Mouse (Mus musculus): ENCODE measurements around the gene Preb.

Preb gene

DNA sequence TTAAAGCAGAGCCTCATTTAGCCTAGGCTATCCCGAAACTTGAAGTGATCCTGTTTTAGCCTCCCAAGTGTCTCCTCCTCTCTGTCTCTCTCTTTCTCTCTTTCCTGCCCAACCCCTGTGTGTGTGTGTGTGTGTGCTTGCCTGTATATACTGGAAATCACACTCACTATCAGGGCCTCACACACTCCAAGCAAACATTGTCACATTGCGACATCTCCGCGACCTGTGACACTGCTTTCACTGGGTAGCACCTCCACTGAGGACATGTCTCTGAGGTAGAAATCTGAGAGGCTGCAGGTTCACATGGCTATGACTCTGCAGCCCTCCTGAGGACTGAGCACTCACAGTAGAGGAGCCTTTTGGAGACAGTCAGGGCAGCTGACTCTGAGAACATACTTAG is 6.0 kb upstream of the Preb start:
- ChIA-PET CTCF (interaction anchor here in 1 of 4 experiments (1.3 kb wide), 1 partner anchor 191 kb away, joined by 3 read pairs; no protein-coding TSS in a partner anchor), POLR2A (interaction anchor here in 1 of 4 experiments (1.0 to 1.4 kb wide), 2 partner anchors 8 to 82 kb away, joined by 3 to 4 read pairs; partner anchors contain the start of gene Slc5a6)

DNA sequence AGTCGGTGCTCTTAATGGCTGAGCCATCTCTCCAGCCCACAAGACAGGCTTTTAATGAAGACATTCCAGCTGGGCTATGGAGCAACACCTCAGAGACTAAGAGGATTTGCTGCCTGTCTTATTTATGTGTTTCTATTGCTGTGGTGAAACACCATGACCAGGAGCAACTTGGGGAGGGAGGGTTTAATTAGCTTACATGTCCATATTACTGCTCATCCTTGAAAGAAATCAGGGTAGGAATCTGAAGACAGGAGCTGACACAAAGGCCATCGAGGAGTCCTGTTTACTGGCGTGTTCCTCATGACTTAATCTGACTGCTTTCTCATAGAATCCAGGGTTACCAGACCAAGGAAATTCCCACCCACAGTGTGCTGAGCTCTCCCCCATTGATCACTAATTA is 3.8 kb upstream of the Preb start:
- POLR2A ChIA-PET = interaction anchor here in 2 of 4 experiments (1.1 to 2.0 kb wide), 8 partner anchors 9 to 91 kb away, joined by 3 to 9 read pairs (median 5); partner anchors contain the start of genes Atraid (in 1 of the 2), Cad (in 1 of the 2), Cgref1 (in 1 of the 2) and Slc5a6 (in 1 of the 2)

DNA sequence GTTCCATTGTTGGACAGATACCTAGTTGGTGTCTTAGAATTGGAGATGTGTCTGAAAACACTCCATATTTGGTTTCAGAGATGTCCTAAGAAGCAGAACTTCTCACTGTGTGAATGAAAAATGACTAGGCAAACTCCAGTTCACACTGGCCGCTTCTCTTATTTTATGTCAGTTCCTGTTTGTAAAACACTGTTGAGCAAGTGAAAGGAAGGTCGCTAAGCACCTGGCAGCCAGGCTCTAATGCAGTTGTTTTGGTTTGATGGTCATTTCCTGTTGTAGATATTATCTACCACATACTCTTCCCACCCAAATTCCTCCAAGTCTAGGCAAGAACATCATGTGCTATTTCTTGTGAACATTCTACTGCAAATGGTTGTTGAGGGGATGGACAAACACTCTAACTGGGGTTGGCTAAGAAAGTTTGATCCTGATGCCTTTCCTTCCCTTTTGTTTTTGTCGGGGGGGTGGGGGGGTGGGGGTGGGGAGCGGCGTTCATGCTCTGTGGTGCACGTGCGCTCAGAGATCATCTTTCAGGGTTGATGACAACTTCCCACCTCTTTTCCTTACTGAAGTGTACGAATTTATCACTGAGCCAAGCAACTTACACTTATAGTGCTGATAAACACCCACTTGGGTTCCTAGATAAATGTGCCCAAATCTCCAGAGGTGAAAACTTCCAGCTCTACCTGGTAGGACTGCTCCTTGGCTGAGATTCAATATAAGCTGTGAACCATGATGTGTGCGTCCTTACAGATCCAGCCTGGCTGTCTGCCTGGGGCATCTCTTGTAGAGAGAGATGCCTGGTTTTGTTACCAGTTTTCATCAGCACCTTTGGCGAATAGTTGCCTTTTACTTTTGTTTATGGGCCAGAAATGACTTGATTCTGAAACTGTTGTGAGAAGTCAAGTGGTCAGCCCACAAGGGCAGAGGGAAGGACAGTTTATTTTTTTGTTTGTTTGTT is 1.7 kb upstream of the Preb start:
- POLR2A ChIA-PET = interaction anchor here in 2 of 4 experiments (1.1 to 5.1 kb wide), 7 partner anchors 11 to 92 kb away, joined by 5 to 77 read pairs (median 19); partner anchors contain the start of genes Atraid (in 2 of the 2), Slc5a6 (in 2 of the 2), Agbl5 (in 1 of the 2) and Cad (in 1 of the 2)
- CTCF ChIA-PET = no interaction called here

More for the DNA sequence above, 3.8 kb upstream of the Preb start:
- CTCF ChIA-PET = interaction anchor here (0.6 to 1.5 kb wide), 7 partner anchors 9 to 254 kb away, joined by 3 to 4 read pairs (median 4); no protein-coding TSS in a partner anchor

DNA sequence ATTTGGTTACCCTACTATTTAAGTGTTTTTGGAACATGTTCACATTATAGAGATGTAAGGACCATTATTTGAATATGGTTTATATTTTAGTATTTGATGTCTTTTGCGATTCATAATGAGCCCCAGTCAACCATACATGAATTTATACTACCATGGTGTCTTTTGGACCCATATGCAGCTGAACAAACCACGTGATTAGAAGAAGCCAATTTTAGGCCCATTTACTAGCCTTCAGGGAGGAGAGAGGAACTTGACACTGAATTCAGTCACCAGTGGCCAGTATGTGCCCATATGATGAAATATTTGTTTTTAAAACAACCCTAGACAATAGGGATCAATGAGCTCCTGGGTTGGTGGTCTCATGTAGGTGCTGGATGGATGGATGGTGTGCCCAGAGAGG is 653 bp upstream of the Preb start:
- ChIA-PET POLR2A (interaction anchor here (1.0 to 5.1 kb wide), 33 partner anchors 9 to 294 kb away, joined by 3 to 77 read pairs (median 6); partner anchors contain the start of genes Atraid (in 2 of the 4), Cad (in 2 of the 4), Khk (in 2 of the 4) and Ost4 (in 2 of the 4)), CTCF (interaction anchor here (0.6 to 1.9 kb wide), 11 partner anchors 11 to 97 kb away, joined by 3 to 15 read pairs (median 5); partner anchors contain the start of gene Cgref1 (in 1 of the 4))

DNA sequence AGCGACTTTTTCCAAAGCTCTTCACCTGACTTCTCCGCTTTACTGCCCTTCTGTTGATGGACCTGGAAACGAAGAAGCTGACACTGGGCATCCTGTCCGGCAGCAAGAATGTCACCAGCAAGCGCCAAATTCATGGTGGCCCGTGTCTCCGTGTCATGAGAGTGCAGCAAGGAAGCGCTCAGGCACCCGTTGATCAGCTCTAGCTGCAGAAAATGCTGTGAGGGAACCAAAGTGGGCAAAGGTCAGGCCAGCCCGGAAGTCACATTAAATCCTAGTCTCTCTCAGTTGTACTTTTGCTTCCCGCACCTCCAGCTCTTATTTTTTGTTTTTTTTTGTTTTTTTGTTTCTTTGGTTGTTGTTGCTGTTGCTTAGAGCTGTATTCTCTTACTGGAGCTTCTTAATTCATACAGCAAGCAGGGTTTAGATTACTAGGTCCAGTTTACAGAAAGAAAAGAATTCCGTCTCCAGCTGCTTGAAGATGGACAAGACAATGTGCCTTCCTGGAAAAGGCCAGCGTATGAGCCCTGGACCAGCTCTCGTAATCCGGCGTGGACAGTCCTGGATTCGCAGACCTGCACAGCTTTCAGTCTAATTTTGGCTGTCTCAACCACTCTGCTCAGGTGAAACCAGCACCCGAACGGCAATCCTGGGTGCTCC is 835 bp downstream of the Preb start:
- ChIA-PET CTCF (interaction anchor here (0.6 to 1.9 kb wide), 19 partner anchors 9 to 249 kb away, joined by 3 to 15 read pairs (median 4); partner anchors contain the start of genes Atraid (in 1 of the 4) and Cgref1 (in 1 of the 4)), POLR2A (interaction anchor here (0.6 to 5.1 kb wide), 61 partner anchors 9 to 530 kb away, joined by 3 to 77 read pairs (median 4); partner anchors contain the start of genes Atraid (in 3 of the 4), Slc5a6 (in 3 of the 4), Cad (in 2 of the 4) and Cgref1 (in 2 of the 4))

DNA sequence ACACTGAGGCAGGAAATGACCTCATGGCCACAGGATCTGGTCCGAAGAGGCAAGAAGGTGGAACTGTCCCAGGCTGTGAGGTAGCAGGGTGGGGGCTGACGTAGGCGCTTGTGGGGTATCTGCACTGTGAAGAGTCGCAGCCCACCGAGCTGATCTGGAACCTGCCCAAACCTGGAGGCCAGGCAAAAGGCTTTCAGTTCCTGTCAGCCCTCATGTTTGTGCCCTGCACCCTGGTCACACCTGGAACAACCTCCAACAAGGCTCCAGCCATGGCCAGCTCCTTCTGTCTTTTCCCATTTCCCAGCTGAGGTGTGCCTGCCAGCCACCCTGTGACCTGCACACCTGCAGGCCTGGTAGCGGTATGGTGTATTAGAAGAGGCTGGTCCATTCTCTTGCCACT is 2.3 kb downstream of the Preb start:
- ChIA-PET POLR2A (interaction anchor here in 2 of 4 experiments (0.6 to 5.1 kb wide), 3 partner anchors 7 to 56 kb away, joined by 3 to 77 read pairs (median 14); partner anchors contain the start of gene Cgref1 (in 1 of the 2)), CTCF (interaction anchor here in 1 of 4 experiments (0.6 kb wide), 1 partner anchor 125 kb away, joined by 3 read pairs; no protein-coding TSS in a partner anchor)

DNA sequence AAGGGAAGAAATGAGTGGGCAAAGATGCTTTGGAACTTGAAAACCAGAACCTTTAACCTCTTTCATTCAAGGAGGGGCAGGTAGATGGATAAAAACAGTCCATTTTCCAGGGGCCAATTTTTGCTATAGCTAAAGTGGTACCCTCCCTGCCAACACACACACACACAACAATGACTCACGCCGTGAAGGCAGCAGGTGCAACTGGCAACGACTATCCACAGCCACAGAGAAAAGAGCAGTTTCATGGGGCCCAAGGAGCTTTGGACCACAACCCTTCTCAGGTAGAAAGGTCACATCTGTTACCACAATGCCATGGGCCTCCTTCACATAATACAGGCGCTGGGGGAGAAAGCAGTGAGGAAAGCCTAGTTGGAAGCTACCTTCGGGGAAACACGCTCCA is 4.4 kb downstream of the Preb start:
- ChIA-PET CTCF (interaction anchor here in 1 of 4 experiments (1.6 kb wide), 1 partner anchor 8 kb away, joined by 4 read pairs; no protein-coding TSS in a partner anchor), POLR2A (interaction anchor here in 2 of 4 experiments (0.5 to 1.8 kb wide), 13 partner anchors 14 to 224 kb away, joined by 3 to 7 read pairs (median 3); partner anchors contain the start of genes Cad (in 1 of the 2), Gm29609 (in 1 of the 2), Gtf3c2 (in 1 of the 2) and Khk (in 1 of the 2))

DNA sequence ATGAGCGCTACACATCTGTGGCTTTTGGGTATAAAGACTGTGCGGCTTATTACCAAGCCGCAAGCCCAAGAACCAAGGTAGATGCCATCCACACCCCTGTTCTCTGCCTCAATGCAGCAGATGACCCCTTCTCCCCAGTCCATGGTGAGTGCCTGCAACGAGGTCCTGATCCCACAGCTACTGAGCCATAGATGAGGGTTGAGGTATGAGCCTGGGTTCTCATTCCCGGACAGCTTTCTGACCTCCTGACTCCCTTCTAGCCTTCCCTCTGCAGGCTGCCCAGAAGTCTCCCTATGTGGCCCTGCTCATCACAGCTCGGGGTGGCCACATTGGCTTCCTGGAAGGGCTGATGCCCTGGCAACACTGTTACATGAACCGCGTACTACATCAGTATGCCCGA is 5.6 kb downstream of the Preb start:
- ChIA-PET CTCF (interaction anchor here in 2 of 4 experiments (0.8 to 1.7 kb wide), 4 partner anchors 9 to 44 kb away, joined by 3 to 5 read pairs (median 4); partner anchors contain the start of gene Cgref1 (in 1 of the 2)), POLR2A (interaction anchor here in 3 of 4 experiments (0.6 to 1.8 kb wide), 12 partner anchors 10 to 163 kb away, joined by 3 to 9 read pairs (median 3); no protein-coding TSS in a partner anchor)

DNA sequence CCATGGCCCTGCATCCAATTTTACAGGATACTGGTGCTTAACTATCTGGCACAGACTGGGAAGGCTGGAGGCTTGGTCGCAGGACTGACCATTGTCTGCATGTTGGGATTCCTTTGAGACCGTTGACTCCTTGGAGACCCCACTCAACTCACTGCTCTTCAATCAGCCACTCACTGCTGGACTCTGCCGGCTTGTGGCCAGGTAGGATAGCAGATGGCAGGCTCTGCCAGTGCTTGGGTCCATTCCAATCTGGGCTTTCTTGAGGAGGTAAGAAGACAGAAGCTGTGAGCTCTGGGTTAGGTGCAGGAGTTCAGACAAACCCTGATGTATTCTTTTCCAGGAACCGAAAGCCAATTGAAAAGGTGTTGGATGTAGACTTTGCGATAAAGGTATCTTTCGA is 6.1 kb downstream of the Preb start:
- ChIA-PET POLR2A (interaction anchor here in 2 of 4 experiments (0.8 to 1.7 kb wide), 6 partner anchors 11 to 163 kb away, joined by 3 to 9 read pairs (median 3); no protein-coding TSS in a partner anchor), CTCF (interaction anchor here in 2 of 4 experiments (0.8 to 1.7 kb wide), 4 partner anchors 8 to 44 kb away, joined by 3 to 5 read pairs (median 4); partner anchors contain the start of gene Cgref1 (in 1 of the 2))

DNA sequence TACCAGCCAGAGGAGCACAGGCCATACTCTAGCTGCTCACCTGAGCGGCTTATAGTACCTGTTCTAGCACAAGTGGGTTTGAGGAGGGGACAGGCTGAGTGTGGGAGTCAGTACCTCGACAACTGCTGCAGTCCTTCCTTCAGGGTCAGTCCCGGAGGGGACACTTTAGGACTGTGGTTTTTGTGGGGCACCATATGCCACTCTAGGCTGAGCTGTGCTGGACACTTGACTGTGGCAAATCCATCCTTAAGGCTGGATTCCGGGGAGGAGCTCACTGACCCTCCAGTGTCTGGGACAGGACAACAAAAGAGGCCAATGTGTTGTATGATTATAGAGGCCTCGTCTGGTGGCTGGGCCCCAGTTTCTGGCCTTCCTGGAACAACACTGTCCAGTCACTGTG is 7.6 kb downstream of the Preb start:
- ChIA-PET CTCF (interaction anchor here in 1 of 4 experiments (1.7 kb wide), 1 partner anchor 23 kb away, joined by 6 read pairs; no protein-coding TSS in a partner anchor), POLR2A (interaction anchor here in 2 of 4 experiments (1.0 to 5.3 kb wide), 8 partner anchors 7 to 294 kb away, joined by 3 to 77 read pairs (median 4); partner anchors contain the start of gene Preb (in 1 of the 2))

DNA sequence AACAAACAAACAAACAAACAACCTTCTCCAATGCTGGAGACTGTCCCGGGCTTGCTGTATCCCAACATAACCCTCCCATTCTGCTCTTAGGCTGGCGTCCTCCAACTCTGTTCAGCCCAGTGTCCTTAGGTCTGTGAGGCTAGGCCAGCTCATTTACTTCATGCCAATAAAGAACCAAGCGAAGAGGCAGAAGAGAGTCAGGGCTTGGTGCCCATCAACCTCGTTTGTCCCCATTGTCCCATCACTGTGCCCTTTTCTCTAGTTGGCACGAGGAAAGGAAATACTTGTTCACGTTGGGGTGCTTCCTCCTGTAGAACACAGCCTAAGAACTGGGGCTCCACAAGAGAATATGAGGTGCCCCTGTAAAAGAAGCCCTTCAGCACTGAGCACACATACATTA is 8.5 kb downstream of the Preb start:
- POLR2A ChIA-PET = interaction anchor here in 2 of 4 experiments (1.1 to 5.3 kb wide), 3 partner anchors 8 to 293 kb away, joined by 3 to 77 read pairs (median 25); partner anchors contain the start of genes Atraid (in 1 of the 2), Preb (in 1 of the 2) and Slc5a6 (in 1 of the 2)
- CTCF ChIA-PET = interaction anchor here in 1 of 4 experiments (1.7 kb wide), 1 partner anchor 22 kb away, joined by 6 read pairs; no protein-coding TSS in a partner anchor

DNA sequence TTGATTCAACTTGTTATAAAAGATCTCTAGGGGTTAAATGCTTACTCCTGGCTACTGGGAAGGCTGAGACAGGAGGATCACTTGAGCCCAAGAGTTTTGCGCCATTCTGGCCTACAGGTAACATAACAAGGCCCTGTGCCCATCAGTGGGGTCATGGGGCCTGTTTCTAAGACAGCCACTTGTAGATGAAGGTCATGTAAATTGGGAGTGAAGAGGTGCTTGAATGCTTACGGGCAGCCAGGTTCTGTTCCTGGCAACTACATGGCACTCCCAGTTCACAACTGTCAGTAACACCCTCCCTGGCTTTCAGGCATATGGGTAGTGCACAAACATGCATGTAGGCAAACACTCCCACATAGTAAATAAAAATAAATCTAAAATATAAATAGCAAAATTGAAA is 9.2 kb downstream of the Preb start:
- ChIA-PET POLR2A (interaction anchor here (0.9 to 5.3 kb wide), 34 partner anchors 9 to 267 kb away, joined by 3 to 77 read pairs (median 6); partner anchors contain the start of genes Preb (in 4 of the 4), Atraid (in 3 of the 4), Khk (in 3 of the 4) and Slc5a6 (in 2 of the 4)), CTCF (interaction anchor here in 3 of 4 experiments (1.0 to 1.4 kb wide), 5 partner anchors 21 to 155 kb away, joined by 3 to 13 read pairs (median 4); no protein-coding TSS in a partner anchor)

DNA sequence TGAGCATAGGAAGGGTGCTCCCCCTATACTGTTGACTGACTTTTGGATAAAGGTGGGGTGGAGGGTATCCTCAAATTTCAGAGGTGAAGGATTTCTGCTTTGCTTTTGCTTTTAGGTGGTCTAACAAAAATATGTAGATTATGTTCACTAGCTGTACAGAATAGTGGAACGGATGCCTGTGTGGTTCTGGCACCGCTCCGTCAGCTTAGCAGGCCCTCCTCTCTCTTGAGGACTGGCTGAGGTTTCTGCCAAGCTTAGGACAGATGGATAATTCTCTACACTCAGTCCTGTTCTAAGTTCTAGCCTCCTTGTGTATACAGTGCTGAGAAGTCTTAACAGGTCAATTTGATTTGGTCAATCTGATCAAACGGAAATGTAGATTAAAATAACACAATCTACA is 9.7 kb downstream of the Preb start:
- POLR2A ChIA-PET = interaction anchor here (0.6 to 5.3 kb wide), 90 partner anchors 9 to 1507 kb away, joined by 3 to 77 read pairs (median 4); partner anchors contain the start of genes Preb (in 4 of the 4), Atraid (in 3 of the 4), Khk (in 3 of the 4) and Ost4 (in 3 of the 4)

DNA sequence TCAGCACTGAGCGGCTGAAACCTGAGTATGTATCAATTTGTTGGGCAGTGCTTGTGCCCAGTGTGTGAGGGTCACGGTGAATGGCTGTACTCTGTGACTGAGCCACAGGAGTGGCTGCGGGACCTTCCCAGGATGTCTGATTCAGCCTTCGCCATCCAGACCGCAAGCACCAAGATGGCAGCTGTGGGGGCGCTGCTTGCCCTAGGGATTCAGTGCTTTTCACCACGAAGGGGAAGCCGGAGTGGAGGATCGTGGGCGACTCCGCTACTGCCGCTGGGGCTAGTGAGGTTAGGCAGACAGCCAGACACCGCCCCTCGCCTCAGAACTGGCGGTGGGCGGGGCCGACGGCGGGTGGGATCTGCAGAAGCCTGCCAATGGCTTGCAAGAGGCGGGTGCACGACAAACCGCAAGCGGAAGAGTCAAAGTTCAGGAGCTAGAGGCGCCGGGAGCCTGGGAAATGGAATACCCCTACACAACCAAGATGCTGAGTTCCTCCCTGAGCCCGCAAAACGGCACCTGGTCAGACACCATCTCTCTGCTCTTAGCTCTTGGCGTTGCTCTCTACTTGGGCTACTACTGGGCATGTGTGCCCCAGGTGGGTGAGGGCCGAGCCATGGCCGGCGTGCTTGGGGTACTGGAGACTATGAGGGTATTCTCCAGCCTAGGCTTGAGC is 10.4 kb downstream of the Preb start:
- CTCF ChIA-PET = interaction anchor here (0.5 to 2.0 kb wide), 23 partner anchors 9 to 345 kb away, joined by 3 to 13 read pairs (median 4); partner anchors contain the start of gene Preb (in 1 of the 4)
- POLR2A ChIA-PET = interaction anchor here (0.6 to 5.3 kb wide), 92 partner anchors 9 to 1506 kb away, joined by 3 to 77 read pairs (median 4); partner anchors contain the start of genes Preb (in 4 of the 4), Atraid (in 3 of the 4), Khk (in 3 of the 4) and Ost4 (in 3 of the 4)

More for the DNA sequence above, 9.7 kb downstream of the Preb start:
- CTCF ChIA-PET = interaction anchor here (0.5 to 2.0 kb wide), 22 partner anchors 9 to 345 kb away, joined by 3 to 13 read pairs (median 4); partner anchors contain the start of gene Preb (in 1 of the 4)

DNA sequence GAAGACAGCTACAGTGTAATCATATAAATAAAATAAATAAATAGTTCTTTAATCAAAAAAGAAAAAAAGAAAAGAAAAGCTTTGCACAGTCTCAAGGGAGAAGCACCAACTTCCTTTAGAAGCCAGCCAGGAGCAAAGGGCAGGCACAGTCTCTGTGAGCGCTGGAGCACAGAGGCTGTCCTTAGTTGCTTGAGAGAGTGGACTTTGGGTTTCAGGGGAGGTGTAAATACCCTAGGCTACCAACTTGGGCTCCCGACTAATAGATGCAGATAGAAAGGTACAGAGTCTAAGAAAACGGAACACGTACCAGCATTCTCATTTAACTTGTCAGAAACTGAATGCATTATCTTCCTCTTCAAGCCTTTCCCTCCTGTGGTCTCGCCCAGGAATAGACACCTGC is 11.5 kb downstream of the Preb start:
- ChIA-PET CTCF (interaction anchor here in 2 of 4 experiments (1.6 to 2.0 kb wide), 2 partner anchors 56 to 174 kb away, joined by 3 to 8 read pairs; no protein-coding TSS in a partner anchor), POLR2A (interaction anchor here (0.5 to 5.3 kb wide), 14 partner anchors 10 to 237 kb away, joined by 3 to 77 read pairs (median 10); partner anchors contain the start of genes Preb (in 3 of the 4), Ost4 (in 2 of the 4), Agbl5 (in 1 of the 4) and Atraid (in 1 of the 4))

Data from embryonic stem cell, embryonic (primary cell).